Mouse (Mus musculus) liver, postnatal 0 days (tissue): ENCODE measurements around the gene Slc35f4.

Experiments used
- CTCF ChIP-seq: sonication (generic); IDR thresholded peaks from 2 replicates; pipeline ENCODE4 v1.5.1; 2016; ENCODE audit warnings: antibody characterized with exemption, low read depth
- EP300 ChIP-seq: IDR thresholded peaks from 2 replicates; pipeline ENCODE4 v1.6.1; 2016; ENCODE audit warnings: antibody characterized with exemption, low read depth, mild to moderate bottlenecking

GRCm38 (mm10) chr14:49447669-49448068 lies 78.2 kb downstream of the Slc35f4 start:
- TF ChIP-seq CTCF = no peak
- no peak for TF ChIP-seq EP300
